Mouse (Mus musculus) adipocyte (in vitro differentiated cells): Measurements from ENCODE around the gene Smarcd3.
A peak's percentile ranks its signal among the peaks of the same experiment; 100 is the strongest.

Experiments
- DNase-seq: peaks from one replicate; pipeline ENCODE4 v3.0.0-alpha.2; 2016; ENCODE audit warnings: low spot score

The Smarcd3 gene

GRCm38 (mm10) chr5:24620626-24621025 is 3.6 kb downstream of the Smarcd3 start:
- DNase-seq, result no peak

GRCm38 (mm10) chr5:24620116-24620515 is 4.1 kb downstream of the Smarcd3 start:
- peak; percentile 42 for DNase-seq

GRCm38 (mm10) chr5:24618921-24619320 is 5.3 kb downstream of the Smarcd3 start:
- DNase-seq, result no peak

- DNase-seq, result no peak
These were observed 9.1 kb downstream of the Smarcd3 start for GRCm38 (mm10) chr5:24615097-24615496.

GRCm38 (mm10) chr5:24612302-24612649 is 11.9 kb downstream of the Smarcd3 start:
- DNase-seq, result no peak

GRCm38 (mm10) chr5:24611366-24612301 is 12.6 kb downstream of the Smarcd3 start:
- peak; percentile 59 for DNase-seq

- no peak for DNase-seq
These were observed 14.8 kb downstream of the Smarcd3 start for GRCm38 (mm10) chr5:24609388-24609787.

- no peak for DNase-seq
These were observed 18.1 kb downstream of the Smarcd3 start for GRCm38 (mm10) chr5:24605980-24606665.

GRCm38 (mm10) chr5:24605321-24605979 is 18.8 kb downstream of the Smarcd3 start:
- no peak for DNase-seq

- peak; percentile 95 for DNase-seq
These were observed 19.5 kb downstream of the Smarcd3 start for GRCm38 (mm10) chr5:24604656-24605100.

GRCm38 (mm10) chr5:24604080-24604655 is 20.0 kb downstream of the Smarcd3 start:
- DNase-seq, result no peak

- no peak for DNase-seq
These were observed 20.7 kb downstream of the Smarcd3 start for GRCm38 (mm10) chr5:24603431-24604010.

GRCm38 (mm10) chr5:24602751-24603343 is 21.4 kb downstream of the Smarcd3 start:
- peak; percentile 96 for DNase-seq

- DNase-seq, result peak; percentile 83
These were observed 22.1 kb downstream of the Smarcd3 start for GRCm38 (mm10) chr5:24601911-24602750.

- no peak for DNase-seq
These were observed 23.0 kb downstream of the Smarcd3 start for GRCm38 (mm10) chr5:24601071-24601835.

GRCm38 (mm10) chr5:24600236-24600635 is 24.0 kb downstream of the Smarcd3 start:
- DNase-seq, result no peak

GRCm38 (mm10) chr5:24599137-24599536 is 25.1 kb downstream of the Smarcd3 start:
- no peak for DNase-seq

- DNase-seq, result no peak
These were observed 25.6 kb downstream of the Smarcd3 start for GRCm38 (mm10) chr5:24598570-24599006.

GRCm38 (mm10) chr5:24597901-24598569 is 26.2 kb downstream of the Smarcd3 start:
- no peak for DNase-seq
